8 mouse cellular contexts compared by ENCODE assay signal in the genomic region with DNA sequence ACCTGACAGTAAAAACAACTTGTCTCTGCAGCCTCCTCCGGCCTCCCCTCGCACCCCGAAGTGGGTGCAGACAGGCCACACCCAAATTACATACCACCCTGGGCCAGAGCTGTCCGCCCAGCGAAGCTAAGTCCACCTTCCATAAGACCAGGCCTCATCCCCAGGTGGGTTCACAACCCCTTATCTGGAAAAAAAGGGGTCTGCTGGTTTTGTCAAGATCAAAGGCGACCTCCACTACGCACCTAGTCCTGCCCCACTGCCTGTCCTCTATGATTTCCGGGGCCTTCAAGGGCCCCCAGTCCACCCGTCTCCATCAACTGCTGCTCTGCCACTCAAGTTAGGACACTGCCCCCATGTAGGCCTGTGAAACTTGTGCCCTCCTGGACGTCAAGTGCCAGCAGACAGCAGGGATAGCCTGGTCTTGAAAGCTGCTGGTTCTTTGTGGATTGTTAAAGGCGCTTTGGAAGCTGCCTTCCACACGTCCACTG. TPM values are rescaled to one million over a fixed set of nuclear protein-coding genes. Genes with fewer than 3 reads are reported as not detected.
DNase-seq lines count a peak whose midpoint lies in the region; ATAC-seq and TF ChIP-seq lines count a peak whose summit lies in the region.

No protein-coding gene starts in this region.

- TF ChIP-seq CTCF in lung, embryonic 14.5 days (IDR thresholded peaks at IDR 0.05; ENCODE audit: low read depth) = no peak
- no peak for TF ChIP-seq CTCF in cortical plate, adult 2 months (IDR thresholded peaks at IDR 0.05; ENCODE audit: extremely low read depth, insufficient read depth, low read length)

- no peaks in the 10 kb centered on the region for H3K9me3 ChIP-seq in lung, embryonic 14.5 days (ENCODE audit: low read depth, low read length)
- H3K9me3 ChIP-seq in hindbrain, embryonic 16.5 days (ENCODE audit: control insufficient read depth, low read length) = no peaks in the 10 kb centered on the region
- H3K9me3 ChIP-seq in midbrain, embryonic 13.5 days = no peaks in the 10 kb centered on the region

- TF ChIP-seq POLR2A in cortical plate, adult 2 months (IDR thresholded peaks at IDR 0.05; ENCODE audit: extremely low read depth, insufficient read depth, low read length) = no peak

- H3K4me2 ChIP-seq in lung, embryonic 14.5 days = peak overlapping the region; percentile 80
- peak overlapping the region; percentile 61 for H3K4me2 ChIP-seq in hindbrain, embryonic 16.5 days (ENCODE audit: low read length)
- H3K4me2 ChIP-seq in midbrain, embryonic 13.5 days (replicated peaks) = peak overlapping the region; percentile 65

- H3K27me3 ChIP-seq in lung, embryonic 14.5 days (ENCODE audit: insufficient read depth, low read length) = no peaks in the 10 kb centered on the region
- no peaks in the 10 kb centered on the region for H3K27me3 ChIP-seq in hindbrain, embryonic 16.5 days (replicated peaks; ENCODE audit: control insufficient read depth, insufficient read depth, low read length)
- H3K27me3 ChIP-seq in midbrain, embryonic 13.5 days = no peaks in the 10 kb centered on the region

- H3K9ac ChIP-seq in lung, embryonic 14.5 days = peak overlapping the region; percentile 60
- peak overlapping the region; percentile 57 for H3K9ac ChIP-seq in hindbrain, embryonic 16.5 days (ENCODE audit: low read depth, low read length)
- H3K9ac ChIP-seq in midbrain, embryonic 13.5 days (replicated peaks) = peak overlapping the region; percentile 54

- peak overlapping the region; percentile 40 for H3K4me3 ChIP-seq in lung, embryonic 14.5 days (ENCODE audit: low read depth, low read length)
- H3K4me3 ChIP-seq in cortical plate, adult 2 months (ENCODE audit: insufficient read depth, low read length) = peak overlapping the region; percentile 28
- peak overlapping the region; percentile 3; the same call in 1 of the 2 replicates for H3K4me3 ChIP-seq in hindbrain, embryonic 16.5 days (ENCODE audit: low read length)
- peak overlapping the region; percentile 35 for H3K4me3 ChIP-seq in midbrain, embryonic 13.5 days (replicated peaks)

- peak; percentile 11 for DNase-seq in lung, embryonic 14.5 days
- no peak for DNase-seq in lung, postnatal 14 days
- DNase-seq in adipocyte (ENCODE audit: low spot score) = no peak
- no peak for DNase-seq in left cerebral cortex, adult 11 months (ENCODE audit: low spot score)
- DNase-seq in frontal cortex, postnatal 10 days (ENCODE audit: low spot score in 2 of 2) = no peak

- peaks cover 63% of the 10 kb centered on the region for H3K4me1 ChIP-seq in lung, embryonic 14.5 days (ENCODE audit: insufficient read depth)
- H3K4me1 ChIP-seq in cortical plate, adult 2 months (ENCODE audit: control insufficient read depth, insufficient read depth, low read length) = peaks cover 18% of the 10 kb centered on the region
- peaks cover 53% of the 10 kb centered on the region for H3K4me1 ChIP-seq in hindbrain, embryonic 16.5 days (ENCODE audit: control insufficient read depth, insufficient read depth, low read depth, low read length)
- peaks cover 79% of the 10 kb centered on the region for H3K4me1 ChIP-seq in midbrain, embryonic 13.5 days (replicated peaks)

- H3K27ac ChIP-seq in lung, embryonic 14.5 days (ENCODE audit: low read depth) = peak overlapping the region; percentile 98
- peak overlapping the region; percentile 97 for H3K27ac ChIP-seq in cortical plate, adult 2 months (ENCODE audit: insufficient read depth, low read length)
- H3K27ac ChIP-seq in hindbrain, embryonic 16.5 days (ENCODE audit: low read depth, low read length) = peak overlapping the region; percentile 94
- peak overlapping the region; percentile 98; the same call in 1 of the 2 replicates for H3K27ac ChIP-seq in midbrain, embryonic 13.5 days

- ATAC-seq in lung, embryonic 14.5 days (ENCODE audit: insufficient read depth) = no peak
- ATAC-seq in hindbrain, embryonic 16.5 days = no peak
- no peak for ATAC-seq in midbrain, embryonic 13.5 days

- WGBS in lung, embryonic 14.5 days = 61% methylated on average over 12 of the region's 12 CpGs
- WGBS in hindbrain, embryonic 16.5 days = 79% methylated on average over 12 of the region's 12 CpGs
- WGBS in midbrain, embryonic 13.5 days = 79% methylated on average over 12 of the region's 12 CpGs

- no peaks in the 10 kb centered on the region for H3K36me3 ChIP-seq in lung, embryonic 14.5 days (ENCODE audit: insufficient read depth)
- no peaks in the 10 kb centered on the region for H3K36me3 ChIP-seq in hindbrain, embryonic 16.5 days (ENCODE audit: control insufficient read depth, insufficient read depth, low read length)
- H3K36me3 ChIP-seq in midbrain, embryonic 13.5 days = no peaks in the 10 kb centered on the region

RNA-seq across cellular contexts. Expression of gene Frmd8, which starts 30.2 kb away (rescaled TPM):
- polyA plus RNA-seq in lung, embryonic 14.5 days (2014; fragmentation: Nextera tagmentation; extraction: Ambion mirVana) = 37.9 and 42.2 TPM in 2 replicates
- polyA plus RNA-seq in cortical plate, adult 2 months (2012; rRNA removed) = 17.1 and 22.1 TPM in 2 replicates
- 18.1 and 20.1 TPM in 2 replicates for polyA plus RNA-seq in hindbrain, embryonic 16.5 days (2015; fragmentation: Nextera tagmentation; extraction: Ambion mirVana)
- polyA plus RNA-seq in midbrain, embryonic 13.5 days (2015; fragmentation: Nextera tagmentation; extraction: Ambion mirVana) = 16.8 and 19.0 TPM in 2 replicates

RNA-seq across cellular contexts. Expression of gene Slc25a45, which starts 32.7 kb away (rescaled TPM):
- polyA plus RNA-seq in lung, embryonic 14.5 days (2014; fragmentation: Nextera tagmentation; extraction: Ambion mirVana) = 2.4 TPM in 2 replicates
- polyA plus RNA-seq in cortical plate, adult 2 months (2012; rRNA removed) = 6.6 and 7.4 TPM in 2 replicates
- polyA plus RNA-seq in hindbrain, embryonic 16.5 days (2015; fragmentation: Nextera tagmentation; extraction: Ambion mirVana) = 2.2 and 2.6 TPM in 2 replicates
- 1.4 and 2.0 TPM in 2 replicates for polyA plus RNA-seq in midbrain, embryonic 13.5 days (2015; fragmentation: Nextera tagmentation; extraction: Ambion mirVana)

RNA-seq across cellular contexts. Expression of gene Tigd3, which starts 49.1 kb away (rescaled TPM):
- polyA plus RNA-seq in lung, embryonic 14.5 days (2014; fragmentation: Nextera tagmentation; extraction: Ambion mirVana) = 2.7 and 3.8 TPM in 2 replicates
- polyA plus RNA-seq in cortical plate, adult 2 months (2012; rRNA removed) = 3.6 and 4.0 TPM in 2 replicates
- 10.0 and 10.2 TPM in 2 replicates for polyA plus RNA-seq in hindbrain, embryonic 16.5 days (2015; fragmentation: Nextera tagmentation; extraction: Ambion mirVana)
- 16.4 and 16.9 TPM in 2 replicates for polyA plus RNA-seq in midbrain, embryonic 13.5 days (2015; fragmentation: Nextera tagmentation; extraction: Ambion mirVana)
